Mouse (Mus musculus): Measurements from ENCODE around the gene Kiss1. TPM values are rescaled to one million over a fixed set of nuclear protein-coding genes. Genes with fewer than 3 reads are reported as not detected.

Kiss1 gene
- total RNA-seq, 2 experiments from 2014 or later: not detected

Other genes with a start within 250 kb of the Kiss1 start
- 73.9 and 82.5 TPM in 2 replicates for gene Ppp1r15b, start 190.7 kb upstream of the Kiss1 start, total RNA-seq (2014; fragmentation: Nextera tagmentation)
- 116 TPM in 2 replicates for gene Ppp1r15b, start 190.7 kb upstream of the Kiss1 start, total RNA-seq (2017)
- 15.7 and 18.6 TPM in 2 replicates for gene Plekha6, start 157.7 kb upstream of the Kiss1 start, total RNA-seq (2014; fragmentation: Nextera tagmentation)
- 2.2 and 3.8 TPM in 2 replicates for gene Plekha6, start 157.7 kb upstream of the Kiss1 start, total RNA-seq (2017)
- gene Golt1a, start 12.1 kb upstream of the Kiss1 start, total RNA-seq (2014; fragmentation: Nextera tagmentation): not detected in 2 replicates
- gene Golt1a, start 12.1 kb upstream of the Kiss1 start, total RNA-seq (2017): not detected in 2 replicates
- gene Ren1, start 28.6 kb downstream of the Kiss1 start, total RNA-seq (2014; fragmentation: Nextera tagmentation): not detected in 2 replicates
- gene Ren1, start 28.6 kb downstream of the Kiss1 start, total RNA-seq (2017): not detected in 2 replicates
- not detected in 2 replicates for gene Etnk2, start 41.7 kb downstream of the Kiss1 start, total RNA-seq (2014; fragmentation: Nextera tagmentation)
- not detected in 2 replicates for gene Etnk2, start 41.7 kb downstream of the Kiss1 start, total RNA-seq (2017)
- gene Sox13, start 102.5 kb downstream of the Kiss1 start, total RNA-seq (2014; fragmentation: Nextera tagmentation): 0.33 and 3.8 TPM in 2 replicates
- gene Sox13, start 102.5 kb downstream of the Kiss1 start, total RNA-seq (2017): 0.69 TPM in 1 of 2 replicates, not detected in the other

Measured in megakaryocyte-erythroid progenitor cell, adult 5-6 weeks (primary cell).